Mouse (Mus musculus): ENCODE results near the gene Cdx4.

DNA sequence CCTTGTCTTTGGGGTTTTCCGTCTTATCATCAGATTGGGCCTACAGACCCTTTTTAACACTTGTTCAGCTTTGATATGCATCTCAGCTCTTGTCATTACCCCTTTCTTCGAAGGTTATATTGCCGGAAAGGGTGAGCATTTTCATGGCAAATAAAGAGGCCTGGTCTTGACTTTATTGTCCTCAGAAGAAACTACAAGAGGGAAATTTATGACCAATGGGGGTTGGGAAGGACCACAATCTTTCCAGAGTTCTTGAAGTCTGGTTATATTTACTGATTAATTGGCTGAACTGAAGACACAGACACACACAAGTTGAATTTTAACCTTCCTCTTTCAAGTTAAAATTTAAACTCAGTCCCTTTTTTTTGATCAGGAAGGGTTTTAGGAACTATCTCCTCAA, 4.7 kb downstream of the Cdx4 start:
- no peak for TF ChIP-seq CTCF (IDR thresholded peaks at IDR 0.05; ENCODE audit: borderline replicate concordance, extremely low read depth, insufficient read depth, insufficient read length)
- TF ChIP-seq POLR2A (IDR thresholded peaks at IDR 0.05; ENCODE audit: borderline replicate concordance, extremely low read depth, insufficient read depth, insufficient read length, poor library complexity, severe bottlenecking) = no peak

Measured in brain, embryonic 14.5 days (tissue).